Mouse (Mus musculus): Measurements from ENCODE around the gene Chrnb1.
A peak's percentile ranks its signal among the peaks of the same experiment; 100 is the strongest.

DNA sequence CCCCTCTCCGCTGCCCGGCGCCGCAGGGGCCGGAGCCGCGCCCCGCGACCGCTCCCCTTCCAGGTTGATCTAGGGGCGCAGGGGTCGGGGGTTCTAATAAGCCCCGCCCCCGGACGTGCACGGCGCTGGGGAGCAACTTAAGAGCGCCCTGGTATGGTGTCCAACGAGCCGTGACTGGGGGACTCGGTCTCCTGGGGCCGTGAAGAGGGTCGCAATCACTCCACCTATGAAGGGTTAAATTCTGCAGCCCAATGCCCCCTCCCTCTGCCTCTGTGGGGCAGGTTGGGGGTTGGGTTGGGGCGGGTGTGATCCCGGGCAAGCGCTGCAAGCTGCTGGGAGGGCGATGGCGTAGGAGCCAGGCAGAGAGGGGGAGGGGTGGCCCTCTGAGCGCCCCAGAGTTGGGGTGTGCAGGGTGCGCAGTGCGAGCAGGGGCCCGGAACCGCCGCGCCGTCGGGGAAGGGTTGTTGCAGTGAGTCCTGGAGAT lies 29.6 kb downstream of the Chrnb1 start:
- TF ChIP-seq CTCF (IDR thresholded peaks at IDR 0.05; ENCODE audit: borderline replicate concordance, extremely low read depth, insufficient read depth, insufficient read length) (no peak), POLR2A (IDR thresholded peaks at IDR 0.05; ENCODE audit: borderline replicate concordance, extremely low read depth, insufficient read depth, insufficient read length, poor library complexity, severe bottlenecking) (0 out of 2 replicates have a peak, but pooled peaks have one; percentile 9)
